Mouse (Mus musculus) lung, adult 2 months (tissue): Measurements from ENCODE around the gene Enkd1.

Experiments
- CTCF ChIP-seq: fragments of 200-500 bp; IDR thresholded peaks from 2 replicates; pipeline ENCODE4 v1.5.1; 2011; ENCODE audit warnings: mild to moderate bottlenecking, low read length, control low read depth; ENCODE audit not compliant: insufficient read depth
- POLR2A ChIP-seq: fragments of 200-500 bp; IDR thresholded peaks from 2 replicates; pipeline ENCODE4 v1.6.1; 2011; ENCODE audit warnings: low read depth, mild to moderate bottlenecking, control low read depth, low read length, borderline replicate concordance; ENCODE audit errors: extremely low read depth

- TF ChIP-seq POLR2A (no peak), CTCF (no peak)
Observed at GRCm38 (mm10) chr8:105725726-105726125, 17.7 kb upstream of the Enkd1 start.
